Mouse (Mus musculus) ES-E14 (cell line): Measurements from ENCODE around the gene Swt1. TPM values are rescaled to one million over a fixed set of nuclear protein-coding genes. Genes with fewer than 3 reads are reported as not detected.

Experiments used
- DNase-seq: peaks from one replicate; pipeline ENCODE4 v3.0.0-alpha.2; 2013; ENCODE audit warnings: low read depth, low spot score
- H3K27ac ChIP-seq: 2 replicates; pipeline ENCODE4 v1.5.1; 2012; ENCODE audit warnings: low read depth, mild to moderate bottlenecking, low read length, moderate library complexity, mixed read lengths; ENCODE audit not compliant: poor library complexity, insufficient read depth, severe bottlenecking
- H3K36me3 ChIP-seq: 2 replicates; pipeline ENCODE4 v1.6.1; 2012; ENCODE audit warnings: mild to moderate bottlenecking, low read length, moderate library complexity, mixed read lengths; ENCODE audit not compliant: control insufficient read depth, poor library complexity, insufficient read depth, severe bottlenecking
- H3K4me1 ChIP-seq, 2 experiments: fragments of 150-350 bp in 1 of 2; sonication (generic) in 1 of 2; 2 replicates each; pipeline ENCODE4 v1.6.1; 2012; ENCODE audit warnings: low read length in 2 of 2, mild to moderate bottlenecking in 1 of 2, mixed read lengths in 1 of 2; ENCODE audit not compliant: control insufficient read depth in 2 of 2, insufficient read depth in 2 of 2, poor library complexity in 1 of 2
- H3K4me3 ChIP-seq, 2 experiments: fragments of 150-350 bp in 1 of 2; sonication (generic) in 1 of 2; 2 replicates each; pipeline ENCODE4 v1.5.1; 2012; ENCODE audit warnings: low read length in 2 of 2, low read depth in 1 of 2, mild to moderate bottlenecking in 1 of 2, mixed read lengths in 1 of 2; ENCODE audit not compliant: insufficient read depth in 1 of 2, poor library complexity in 1 of 2, severe bottlenecking in 1 of 2
- H3K9ac ChIP-seq: 2 replicates; pipeline ENCODE4 v1.6.1; 2012; ENCODE audit warnings: low read depth, mild to moderate bottlenecking, low read length, mixed read lengths; ENCODE audit not compliant: poor library complexity, insufficient read depth, severe bottlenecking
- H3K9me3 ChIP-seq: fragments of 150-350 bp; sonication (generic); 2 replicates; pipeline ENCODE4 v1.6.1; 2012; ENCODE audit warnings: low read depth, mild to moderate bottlenecking, low read length; ENCODE audit not compliant: control insufficient read depth, insufficient read depth
- CHD2 ChIP-seq: IDR thresholded peaks from 2 replicates; pipeline ENCODE4 v1.6.1; 2014; ENCODE audit warnings: mild to moderate bottlenecking, low read depth, low read length, inconsistent platforms
- HCFC1 ChIP-seq: IDR thresholded peaks from 2 replicates; pipeline ENCODE4 v1.6.1; 2012; ENCODE audit warnings: low read length, inconsistent platforms, borderline replicate concordance; ENCODE audit not compliant: insufficient read depth
- MAFK ChIP-seq: IDR thresholded peaks from 2 replicates; pipeline ENCODE4 v1.6.1; 2014; ENCODE audit warnings: mild to moderate bottlenecking, low read depth, low read length, inconsistent platforms; ENCODE audit not compliant: insufficient read depth
- ZC3H11A ChIP-seq: IDR thresholded peaks from 2 replicates; pipeline ENCODE4 v1.6.1; 2012; ENCODE audit warnings: low read depth, mild to moderate bottlenecking, inconsistent platforms, low read length, borderline replicate concordance
- ZNF384 ChIP-seq: IDR thresholded peaks from 2 replicates; pipeline ENCODE4 v1.6.1; 2012; ENCODE audit warnings: low read depth, low read length, inconsistent platforms
- in situ Hi-C, 2 experiments: fragments of 600-800 bp; cut with MboI; formaldehyde crosslinking; loops; one replicate each; pipeline ENCODE4 v1.15.1; 2025; ENCODE audit warnings: low sequenced_read_pairs in 2 of 2, inconsistent platforms in 1 of 2; ENCODE audit not compliant: unreplicated experiment in 2 of 2
- total RNA-seq: library from RNA; depleted of rRNA; stranded (reverse); fragments of 300-350 nt; gene quantifications from 2 replicates; pipeline ENCODE4 v1.2.3, GENCODE M21; 2012

Swt1 gene
- total RNA-seq, 1 experiment = 22.6 TPM

DNA sequence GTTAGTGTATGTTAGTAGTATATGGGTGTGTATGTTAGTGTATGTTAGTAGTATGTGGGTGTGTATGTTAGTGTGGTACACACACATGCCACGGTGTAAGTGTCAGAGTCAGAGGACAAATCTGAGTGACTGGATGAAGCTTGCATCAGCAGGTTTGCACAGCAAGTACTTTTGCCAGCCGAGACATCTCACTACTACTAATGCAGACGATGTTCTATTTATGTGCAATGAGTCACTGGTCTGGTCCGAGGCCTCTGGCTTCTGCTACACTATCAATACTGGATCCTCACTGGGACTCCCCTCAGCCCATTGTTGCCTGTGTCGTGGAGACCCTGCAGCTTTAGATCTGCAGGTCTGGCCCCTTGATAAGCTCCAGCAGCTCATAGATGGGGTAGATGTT, 56.7 kb downstream of the Swt1 start:
- no peak for DNase-seq
- in situ Hi-C loops = loop anchor here (25.0 kb wide), 2 partner anchors 934 to 959 kb away; no protein-coding TSS in a partner anchor
- H3K27ac ChIP-seq = no peak overlapping the region

DNA sequence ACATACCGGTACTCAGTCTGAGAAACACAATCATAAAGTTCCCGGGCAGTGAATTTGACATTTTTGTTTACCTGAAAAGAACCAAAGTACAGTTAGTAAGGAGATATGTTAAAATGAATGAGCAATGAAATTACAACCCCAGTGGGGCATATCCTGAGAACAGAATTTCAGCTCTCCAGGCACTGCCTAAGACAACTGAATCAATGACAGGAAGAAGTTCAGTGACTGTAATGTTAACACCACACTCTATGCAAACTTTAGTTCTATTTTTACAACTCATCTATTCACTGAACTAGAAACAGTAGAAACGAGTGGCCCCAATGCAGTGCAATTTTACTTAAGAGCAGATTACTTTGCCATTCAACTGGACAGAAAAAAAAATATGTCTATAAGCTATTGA, 57.7 kb downstream of the Swt1 start:
- Histone ChIP-seq H3K27ac (no peak overlapping the region), H3K4me1 (no peaks in the 10 kb centered on the region), H3K36me3 (peaks cover 5% of the 10 kb centered on the region), H3K4me3 (no peak overlapping the region), H3K9ac (no peak overlapping the region), H3K9me3 (no peaks in the 10 kb centered on the region)
- TF ChIP-seq MAFK (no peak), ZC3H11A (no peak)
- DNase-seq = no peak
- in situ Hi-C loops = loop anchor here (25.0 kb wide), 2 partner anchors 933 to 958 kb away; no protein-coding TSS in a partner anchor

More for the DNA sequence above, 56.7 kb downstream of the Swt1 start:
- Histone ChIP-seq H3K9me3 (no peaks in the 10 kb centered on the region), H3K36me3 (peaks cover 5% of the 10 kb centered on the region), H3K4me3 (no peak overlapping the region), H3K4me1 (no peaks in the 10 kb centered on the region), H3K9ac (no peak overlapping the region)
- TF ChIP-seq HCFC1 (no peak), ZNF384 (no peak), CHD2 (no peak)

DNA sequence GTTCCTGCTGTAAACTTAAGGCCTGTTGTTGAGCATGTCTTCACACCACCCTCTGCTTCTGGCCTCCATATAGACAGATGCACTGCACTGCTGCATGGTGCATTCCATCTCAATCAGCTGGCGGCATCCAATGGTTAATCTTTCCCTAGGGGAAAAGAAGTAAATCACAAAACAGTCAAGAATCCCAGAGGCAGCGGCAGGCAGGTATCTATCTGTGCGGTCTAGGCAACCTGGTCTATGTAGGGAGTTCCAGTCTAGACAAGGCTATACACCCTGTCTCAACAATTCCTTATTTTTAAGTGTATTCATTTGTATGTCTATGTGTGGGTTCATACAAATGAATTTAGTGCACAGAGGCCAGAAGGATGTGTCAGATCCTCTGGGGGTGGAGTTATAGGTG, 59.8 kb downstream of the Swt1 start:
- H3K9me3 ChIP-seq = no peaks in the 10 kb centered on the region
- no peak for TF ChIP-seq ZC3H11A
- no peak for TF ChIP-seq CHD2
- no peak for TF ChIP-seq MAFK
- no peak for TF ChIP-seq HCFC1
- no peak for TF ChIP-seq ZNF384
- DNase-seq = no peak
- no peak overlapping the region for H3K4me3 ChIP-seq
- in situ Hi-C loops = loop anchor here (25.0 kb wide), 2 partner anchors 931 to 956 kb away; no protein-coding TSS in a partner anchor
- H3K4me1 ChIP-seq = no peaks in the 10 kb centered on the region
- peaks cover 5% of the 10 kb centered on the region for H3K36me3 ChIP-seq
- H3K27ac ChIP-seq = no peak overlapping the region
- no peak overlapping the region for H3K9ac ChIP-seq

DNA sequence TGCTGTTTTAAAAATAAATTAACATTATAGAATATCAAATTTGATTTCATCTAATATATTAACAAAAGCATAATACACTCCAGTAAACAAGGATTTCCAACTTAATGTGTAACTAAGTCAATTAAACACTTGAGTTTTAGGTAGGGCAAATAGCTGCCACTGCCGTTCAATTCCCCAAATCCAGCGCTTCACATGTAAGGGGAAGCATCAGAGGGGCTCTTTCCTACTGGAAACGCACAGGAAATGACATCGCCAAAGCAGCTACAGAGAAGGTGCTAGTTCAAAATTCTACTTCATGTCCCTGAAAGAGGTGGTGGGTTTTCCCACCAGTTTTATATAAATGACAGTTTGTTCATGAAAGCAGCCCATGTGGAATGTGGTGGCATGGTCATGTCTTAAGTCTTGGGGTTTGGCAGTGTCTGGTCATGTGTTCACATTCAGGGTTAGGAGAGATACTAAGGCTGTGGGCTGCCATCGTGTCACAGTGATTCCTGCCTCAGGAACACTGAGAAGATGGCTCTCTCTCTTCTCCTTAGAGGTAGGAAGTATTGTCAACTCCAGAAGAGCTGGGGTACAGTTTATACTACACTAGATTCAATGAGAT, 60.4 kb downstream of the Swt1 start:
- DNase-seq = no peak
- no peak overlapping the region for H3K4me3 ChIP-seq
- H3K9ac ChIP-seq = no peak overlapping the region
- in situ Hi-C loops = loop anchor here (25.0 kb wide), 2 partner anchors 931 to 956 kb away; no protein-coding TSS in a partner anchor
- no peaks in the 10 kb centered on the region for H3K4me1 ChIP-seq
- no peaks in the 10 kb centered on the region for H3K9me3 ChIP-seq
- peaks cover 5% of the 10 kb centered on the region for H3K36me3 ChIP-seq
- TF ChIP-seq MAFK (no peak), ZC3H11A (no peak), CHD2 (no peak), HCFC1 (no peak), ZNF384 (no peak)
- no peak overlapping the region for H3K27ac ChIP-seq
